Mouse (Mus musculus) forelimb bud, embryonic 11.5 days (tissue): Measurements from ENCODE around the gene Snrk.

ENCODE experiments used
- DNase-seq: peaks from one replicate; pipeline ENCODE4 v3.0.0-alpha.2; 2012; ENCODE audit warnings: low read depth, low spot score

The Snrk gene

GRCm38 (mm10) chr9:122107701-122108375 is 9.2 kb upstream of the Snrk start:
- DNase-seq: no peak

GRCm38 (mm10) chr9:122109553-122110225 is 7.4 kb upstream of the Snrk start:
- no peak for DNase-seq

- DNase-seq: no peak
Observed at GRCm38 (mm10) chr9:122110508-122110907, 6.6 kb upstream of the Snrk start.

GRCm38 (mm10) chr9:122110921-122111320 is 6.1 kb upstream of the Snrk start:
- no peak for DNase-seq

- no peak for DNase-seq
Observed at GRCm38 (mm10) chr9:122115552-122115951, 1.5 kb upstream of the Snrk start.

- no peak for DNase-seq
Observed at GRCm38 (mm10) chr9:122116359-122116758, 707 bp upstream of the Snrk start.

GRCm38 (mm10) chr9:122117692-122118529 is 845 bp downstream of the Snrk start:
- peak; percentile 8 for DNase-seq

- peak; percentile 46 for DNase-seq
Observed at GRCm38 (mm10) chr9:122120089-122120488, 3.0 kb downstream of the Snrk start.

GRCm38 (mm10) chr9:122122113-122122512 is 5.0 kb downstream of the Snrk start:
- no peak for DNase-seq

- DNase-seq: no peak
Observed at GRCm38 (mm10) chr9:122123181-122123580, 6.1 kb downstream of the Snrk start.

GRCm38 (mm10) chr9:122125723-122126290 is 8.7 kb downstream of the Snrk start:
- DNase-seq: no peak

- no peak for DNase-seq
Observed at GRCm38 (mm10) chr9:122126790-122127189, 9.7 kb downstream of the Snrk start.

- DNase-seq: no peak
Observed at GRCm38 (mm10) chr9:122127271-122127785, 10.3 kb downstream of the Snrk start.

GRCm38 (mm10) chr9:122128686-122129085 is 11.6 kb downstream of the Snrk start:
- no peak for DNase-seq

GRCm38 (mm10) chr9:122130666-122131065 is 13.6 kb downstream of the Snrk start:
- no peak for DNase-seq

GRCm38 (mm10) chr9:122132145-122132544 is 15.1 kb downstream of the Snrk start:
- no peak for DNase-seq

- DNase-seq: no peak
Observed at GRCm38 (mm10) chr9:122135095-122135884, 18.2 kb downstream of the Snrk start.

GRCm38 (mm10) chr9:122135885-122136170 is 18.8 kb downstream of the Snrk start:
- no peak for DNase-seq

- no peak for DNase-seq
Observed at GRCm38 (mm10) chr9:122137960-122138359, 20.9 kb downstream of the Snrk start.

GRCm38 (mm10) chr9:122138371-122139029 is 21.4 kb downstream of the Snrk start:
- no peak for DNase-seq

GRCm38 (mm10) chr9:122139236-122139635 is 22.2 kb downstream of the Snrk start:
- no peak for DNase-seq
